Mouse (Mus musculus) gastrocnemius, adult 8-10 months (tissue): ENCODE results near the gene Sf3b4. TPM values are rescaled to one million over a fixed set of nuclear protein-coding genes. Genes with fewer than 3 reads are reported as not detected.
A peak's percentile ranks its signal among the peaks of the same experiment; 100 is the strongest.
"Not testable (repeated sequence)": the region's sequence is repeated elsewhere in the genome, so short reads cannot be mapped to it uniquely, and the experiment has no call there.

ENCODE experiments used
- DNase-seq, 2 experiments: peaks; one replicate each; pipeline ENCODE4 v3.0.0; 2022; ENCODE audit warnings: low spot score in 2 of 2
- total RNA-seq, 4 experiments: library from RNA; stranded (reverse); gene quantifications; 2 replicates each; pipeline ENCODE4 v1.2.4; 2022

The Sf3b4 gene
- total RNA-seq, 4 experiments from 2014 or later, result 9.9 to 12.9 (median 11.6) TPM

GRCm38 (mm10) chr3:96173185-96173584 is 1.1 kb downstream of the Sf3b4 start:
- DNase-seq, result no peak

- not testable (repeated sequence) for DNase-seq
Observed at GRCm38 (mm10) chr3:96174042-96174441, 1.9 kb downstream of the Sf3b4 start.

GRCm38 (mm10) chr3:96175251-96175650 is 3.1 kb downstream of the Sf3b4 start:
- DNase-seq, result no peak

- no peak for DNase-seq
Observed at GRCm38 (mm10) chr3:96178427-96178826, 6.3 kb downstream of the Sf3b4 start.

GRCm38 (mm10) chr3:96178902-96179301 is 6.8 kb downstream of the Sf3b4 start:
- DNase-seq, result no peak

GRCm38 (mm10) chr3:96179531-96179930 is 7.4 kb downstream of the Sf3b4 start:
- peak; percentile 32 to 52 for DNase-seq

- DNase-seq, result no peak
Observed at GRCm38 (mm10) chr3:96180727-96181477, 8.8 kb downstream of the Sf3b4 start, which contains the start of gene Sv2a. Sv2a (plus strand) TSS chr3:96181151.

GRCm38 (mm10) chr3:96181510-96182381 is 9.6 kb downstream of the Sf3b4 start:
- no peak for DNase-seq

GRCm38 (mm10) chr3:96182382-96182776 is 10.2 kb downstream of the Sf3b4 start:
- no peak for DNase-seq

GRCm38 (mm10) chr3:96192977-96193376 is 20.8 kb downstream of the Sf3b4 start:
- no peak for DNase-seq

GRCm38 (mm10) chr3:96194966-96195365 is 22.8 kb downstream of the Sf3b4 start:
- no peak for DNase-seq

- no peak for DNase-seq
Observed at GRCm38 (mm10) chr3:96195616-96196313, 23.6 kb downstream of the Sf3b4 start.

GRCm38 (mm10) chr3:96196437-96197128 is 24.5 kb downstream of the Sf3b4 start:
- no peak for DNase-seq

- DNase-seq, result peak; percentile 70 to 80
Observed at GRCm38 (mm10) chr3:96197129-96197749, 25.1 kb downstream of the Sf3b4 start.

- no peak for DNase-seq
Observed at GRCm38 (mm10) chr3:96198181-96198580, 26.0 kb downstream of the Sf3b4 start.

- not testable (repeated sequence) for DNase-seq
Observed at GRCm38 (mm10) chr3:96198601-96199251, 26.6 kb downstream of the Sf3b4 start.

- DNase-seq, result no peak
Observed at GRCm38 (mm10) chr3:96199731-96200130, 27.6 kb downstream of the Sf3b4 start.

- DNase-seq, result no peak
Observed at GRCm38 (mm10) chr3:96207819-96208218, 35.7 kb downstream of the Sf3b4 start.

GRCm38 (mm10) chr3:96209242-96209641 is 37.1 kb downstream of the Sf3b4 start:
- no peak for DNase-seq

GRCm38 (mm10) chr3:96219191-96219641 is 47.1 kb downstream of the Sf3b4 start:
- no peak for DNase-seq
